Mouse (Mus musculus) forebrain, embryonic 16.5 days (tissue): ENCODE results near the gene Obscn. TPM values are rescaled to one million over a fixed set of nuclear protein-coding genes. Genes with fewer than 3 reads are reported as not detected.

Source experiments
- ATAC-seq: fragments of 200-750 bp; cut with Nextera tagmentation; 2 replicates; pipeline ENCODE4 v1.8.0; 2017; ENCODE audit warnings: mild to moderate bottlenecking, moderate library complexity
- H3K27ac ChIP-seq: fragments of 300-500 bp; sonication (generic); 2 replicates; pipeline ENCODE4 v1.5.1; 2014; ENCODE audit warnings: low read length, control low read depth
- H3K27me3 ChIP-seq: fragments of 300-500 bp; sonication (generic); replicated peaks from 2 replicates; pipeline ENCODE4 v1.6.1; 2014; ENCODE audit warnings: low read length; ENCODE audit not compliant: control insufficient read depth, insufficient read depth
- H3K36me3 ChIP-seq: fragments of 300-500 bp; sonication (generic); 2 replicates; pipeline ENCODE4 v1.6.1; 2014; ENCODE audit not compliant: control insufficient read depth, insufficient read depth
- H3K4me1 ChIP-seq: fragments of 300-500 bp; sonication (generic); replicated peaks from 2 replicates; pipeline ENCODE4 v1.6.1; 2014; ENCODE audit warnings: low read length; ENCODE audit not compliant: control insufficient read depth, insufficient read depth
- H3K4me2 ChIP-seq: fragments of 300-500 bp; sonication (generic); 2 replicates; pipeline ENCODE4 v1.6.1; 2014; ENCODE audit warnings: mild to moderate bottlenecking, low read length, control low read depth
- H3K4me3 ChIP-seq: fragments of 300-500 bp; sonication (generic); replicated peaks from 2 replicates; pipeline ENCODE4 v1.5.1; 2014; ENCODE audit warnings: mild to moderate bottlenecking, low read length, control low read depth
- H3K9ac ChIP-seq: fragments of 300-500 bp; sonication (generic); replicated peaks from 2 replicates; pipeline ENCODE4 v1.6.1; 2014; ENCODE audit warnings: low read depth, low read length, control low read depth
- H3K9me3 ChIP-seq: fragments of 300-500 bp; sonication (generic); 2 replicates; pipeline ENCODE4 v1.6.1; 2016; ENCODE audit warnings: low read length; ENCODE audit not compliant: control insufficient read depth
- WGBS: fragments of 180-500 bp; shearing (Covaris S2); extraction: QIAGEN DNeasy Blood & Tissue Kit; methylation state at CpG from one replicate; pipeline ENCODE4 v1.1.7; 2014; 5-methylcytosine and 5-hydroxymethylcytosine counted together
- polyA plus RNA-seq: library from polyadenylated mRNA; unstranded; fragments of >200 nt; fragmentation: Nextera tagmentation; extraction: Ambion mirVana; gene quantifications from 2 replicates; pipeline ENCODE4 v1.2.1, GENCODE M21; 2015

Obscn gene
- polyA plus RNA-seq, 1 experiment from 2014 or later, result 0.25 TPM

DNA sequence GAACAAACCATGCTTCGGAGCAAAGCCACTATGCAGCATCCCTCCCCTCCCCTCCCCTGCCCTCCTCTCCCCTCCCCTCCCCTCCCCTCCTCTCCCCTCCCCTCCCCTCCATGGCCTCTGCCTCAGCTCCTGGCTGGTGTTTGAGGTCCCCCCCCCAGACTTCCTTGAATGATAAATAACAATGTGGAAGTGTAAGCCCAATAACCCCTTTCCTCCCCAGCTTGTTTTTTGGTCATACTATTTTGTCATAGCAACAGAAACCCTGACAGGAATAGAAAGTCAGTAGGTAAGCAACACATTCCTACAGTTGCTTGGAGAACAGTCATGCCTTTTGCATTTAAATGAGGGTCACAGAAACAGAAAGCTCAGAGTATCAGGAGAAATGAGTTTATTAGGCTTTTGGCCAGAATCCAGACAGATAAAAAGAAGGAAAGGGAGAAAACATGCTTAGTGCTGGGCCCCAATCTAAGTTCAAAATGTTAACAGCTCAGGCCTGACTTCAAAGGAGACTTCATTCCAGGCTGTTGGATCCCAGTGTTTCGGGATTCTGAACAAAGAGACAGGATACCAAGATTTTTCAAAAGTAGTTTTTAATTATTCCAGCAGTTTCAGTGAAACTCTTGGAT lies 29.5 kb upstream of the Obscn start:
- Histone ChIP-seq H3K27ac (no peak overlapping the region), H3K9ac (no peak overlapping the region), H3K27me3 (no peaks in the 10 kb centered on the region), H3K4me3 (no peak overlapping the region), H3K4me1 (peaks cover 17% of the 10 kb centered on the region), H3K36me3 (no peaks in the 10 kb centered on the region), H3K4me2 (no peak overlapping the region), H3K9me3 (no peaks in the 10 kb centered on the region)
- 33% methylated on average over 2 of the region's 2 CpGs for WGBS
- no peak for ATAC-seq

DNA sequence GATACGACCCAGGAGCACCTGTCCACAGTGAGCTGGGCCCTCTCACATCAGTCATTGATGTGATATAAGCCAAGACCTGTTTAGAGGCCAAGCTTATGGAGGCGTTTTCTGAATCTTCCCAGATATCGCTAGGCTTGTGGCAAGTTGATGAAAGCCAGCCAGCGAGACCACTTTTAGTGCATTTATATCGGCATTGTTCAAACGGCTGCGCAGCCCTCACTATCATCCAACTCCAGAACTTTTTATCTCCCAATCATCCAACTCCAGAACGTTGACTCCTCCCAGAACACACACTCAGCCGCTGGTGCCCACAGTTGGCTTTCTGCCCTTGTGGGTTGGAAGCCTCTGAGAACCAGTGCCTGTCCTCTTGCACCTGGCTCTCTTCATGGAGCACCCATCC lies 28.2 kb upstream of the Obscn start:
- H3K4me2 ChIP-seq, result no peak overlapping the region
- no peak overlapping the region for H3K27ac ChIP-seq
- no peaks in the 10 kb centered on the region for H3K9me3 ChIP-seq
- H3K4me1 ChIP-seq, result peaks cover 17% of the 10 kb centered on the region
- WGBS, result 88% methylated on average over 9 of the region's 9 CpGs
- no peaks in the 10 kb centered on the region for H3K36me3 ChIP-seq
- no peak overlapping the region for H3K9ac ChIP-seq
- H3K27me3 ChIP-seq, result no peaks in the 10 kb centered on the region
- ATAC-seq, result no peak
- H3K4me3 ChIP-seq, result no peak overlapping the region

DNA sequence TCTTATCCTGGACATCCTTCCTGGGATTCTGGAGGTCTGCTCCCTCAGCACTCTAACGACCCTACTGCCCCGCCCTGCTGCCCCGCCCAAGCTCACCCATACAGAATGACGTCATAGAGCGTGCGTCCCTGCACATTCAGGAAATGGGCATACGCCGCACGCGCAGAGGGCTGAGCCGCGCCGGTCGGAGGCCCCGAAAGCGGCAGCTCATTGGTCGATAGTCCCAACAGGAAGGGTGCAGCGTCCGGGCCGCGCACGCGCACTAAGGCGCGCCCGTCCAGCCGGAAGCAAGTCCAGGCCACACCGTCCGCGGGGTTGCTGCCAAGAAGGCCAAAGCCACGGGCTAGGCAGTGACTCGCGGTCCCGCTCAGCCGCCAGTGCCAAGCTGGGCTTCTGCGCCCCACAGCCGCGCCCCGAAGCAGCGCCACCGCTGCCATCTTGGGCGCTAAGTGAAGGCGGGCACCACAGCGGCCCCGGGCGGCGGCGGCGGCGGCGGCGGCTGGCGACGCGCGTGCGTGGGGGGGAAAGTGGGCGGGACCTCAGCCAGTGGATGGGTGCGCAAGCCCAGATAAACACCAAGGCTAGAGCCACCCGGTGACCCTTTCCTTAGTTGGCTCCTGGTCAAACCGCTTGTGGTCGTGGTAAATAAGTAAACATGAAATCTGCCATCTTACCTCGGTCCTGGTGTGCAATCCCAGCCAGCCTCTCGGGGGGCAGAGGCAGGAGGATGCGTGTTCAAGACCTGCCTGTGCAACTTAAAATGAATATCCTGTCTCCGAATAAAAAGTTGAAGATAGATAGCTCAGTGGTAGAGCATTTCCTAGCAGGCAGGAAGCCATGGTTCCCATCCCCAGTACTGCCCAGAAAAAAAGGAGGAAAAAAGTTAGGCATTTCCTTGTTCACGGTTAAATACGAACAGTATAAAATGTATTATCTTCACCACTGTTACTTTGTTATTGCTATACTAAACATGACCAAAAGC lies 27.3 kb upstream of the Obscn start, which contains the start of gene Iba57:
TSS of gene Iba57 (minus strand) at position 485 of the 982 bp plus-strand sequence.
- H3K4me2 ChIP-seq, result peak within 1 kb of the TSS; percentile 78
- peak within 1 kb of the TSS; percentile 100 for H3K27ac ChIP-seq
- peak within 1 kb of the TSS; percentile 92 for H3K9ac ChIP-seq
- 3% methylated on average over 60 of the region's 68 CpGs for WGBS
- no peaks in the 10 kb centered on the region for H3K9me3 ChIP-seq
- no peaks in the 10 kb centered on the region for H3K27me3 ChIP-seq
- peaks cover 17% of the 10 kb centered on the region for H3K4me1 ChIP-seq
- H3K36me3 ChIP-seq, result no peaks in the 10 kb centered on the region
- peak; percentile 99 for ATAC-seq
- H3K4me3 ChIP-seq, result peak within 1 kb of the TSS; percentile 80

DNA sequence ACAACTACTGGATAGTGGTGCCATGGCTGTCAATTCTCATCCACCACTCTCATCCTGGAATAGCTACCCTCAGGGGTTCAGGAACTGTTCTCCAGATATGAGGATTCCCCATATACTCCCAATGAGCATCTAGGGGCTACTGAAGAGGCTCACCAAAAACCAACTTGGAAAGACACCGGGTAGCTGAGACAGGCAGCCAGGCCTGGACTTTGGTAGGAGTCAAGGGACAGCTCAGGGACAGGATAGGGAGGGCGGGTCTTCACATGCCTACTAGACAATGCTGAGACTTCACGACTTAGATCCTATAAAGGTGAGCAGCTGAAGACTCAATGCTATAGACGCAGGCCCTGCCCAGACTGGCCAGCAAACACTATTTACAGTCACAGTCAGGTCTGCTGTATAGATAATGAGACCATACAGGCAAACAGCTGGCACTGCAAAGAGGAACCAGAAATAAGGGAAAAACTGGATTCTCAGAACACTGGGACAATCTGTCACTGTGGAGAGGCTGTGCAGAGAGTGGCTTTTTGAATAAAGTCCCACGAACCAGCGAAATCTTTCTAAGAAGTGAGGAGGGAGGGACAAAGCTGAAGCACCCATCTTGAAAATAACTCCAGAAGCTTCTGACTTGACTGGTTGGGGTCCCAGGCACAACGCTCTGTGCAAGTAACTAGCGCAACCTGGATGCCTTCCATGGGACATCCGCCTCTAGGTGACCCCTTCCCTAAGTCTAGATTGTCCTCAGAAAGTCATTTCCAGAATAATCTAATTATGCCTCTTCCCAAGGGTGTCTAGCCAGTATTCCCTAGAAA lies 26.4 kb upstream of the Obscn start:
- Histone ChIP-seq H3K9me3 (no peaks in the 10 kb centered on the region), H3K9ac (peak overlapping the region; percentile 53), H3K36me3 (0 out of 2 replicates have a peak, but pooled peaks cover 3% of the 10 kb centered on the region), H3K4me1 (peaks cover 17% of the 10 kb centered on the region), H3K27me3 (no peaks in the 10 kb centered on the region), H3K4me2 (peak overlapping the region; percentile 78), H3K27ac (peak overlapping the region; percentile 76), H3K4me3 (peak overlapping the region; percentile 80)
- no peak; the same call in 1 of the 2 replicates for ATAC-seq
- 54% methylated on average over 9 of the region's 9 CpGs for WGBS

DNA sequence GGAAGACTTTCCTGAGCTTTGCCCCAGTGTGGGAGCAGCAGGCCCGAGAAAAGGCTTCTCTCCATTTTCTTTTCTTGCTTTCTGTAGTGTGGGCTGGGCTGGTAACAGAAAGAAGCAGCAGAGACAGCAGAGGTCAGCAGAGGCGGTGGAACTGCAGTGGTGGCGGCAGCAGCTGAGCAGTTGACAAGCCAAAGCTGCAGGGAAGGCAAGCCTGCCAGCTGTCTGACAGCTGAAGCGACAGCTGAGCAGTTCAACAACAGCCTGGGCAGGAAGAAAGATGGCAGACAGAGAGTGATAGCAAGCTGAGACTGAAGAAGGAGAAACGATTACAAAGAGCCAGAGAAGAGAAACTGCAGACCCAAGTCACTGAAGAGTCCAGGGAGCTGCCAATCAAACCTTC lies 25.2 kb upstream of the Obscn start:
- no peak for ATAC-seq
- 0 out of 2 replicates have a peak, but pooled peaks cover 3% of the 10 kb centered on the region for H3K36me3 ChIP-seq
- 73% methylated on average over 5 of the region's 5 CpGs for WGBS

DNA sequence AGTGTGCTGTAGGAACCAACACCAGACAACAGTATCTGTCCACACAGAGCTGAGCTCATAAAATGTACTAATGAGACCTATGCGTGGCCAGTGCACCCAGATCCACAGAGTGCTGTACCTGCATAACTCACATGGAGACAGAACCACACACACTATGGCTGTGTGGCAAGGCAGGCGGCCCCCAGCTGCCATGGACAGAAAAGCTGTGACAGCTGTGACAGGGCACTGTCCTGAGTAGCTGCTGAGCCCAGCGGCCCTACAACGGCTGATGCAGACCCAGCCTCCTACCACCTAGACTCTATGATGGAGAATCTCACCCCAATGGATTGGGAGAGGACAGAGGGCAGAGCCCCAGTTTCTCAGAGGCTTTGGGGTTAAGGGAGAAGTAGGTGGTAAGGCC lies 23.4 kb upstream of the Obscn start:
- Histone ChIP-seq H3K9ac (no peak overlapping the region), H3K4me3 (no peak overlapping the region), H3K4me1 (peaks cover 17% of the 10 kb centered on the region), H3K9me3 (no peaks in the 10 kb centered on the region), H3K36me3 (0 out of 2 replicates have a peak, but pooled peaks cover 3% of the 10 kb centered on the region), H3K27me3 (no peaks in the 10 kb centered on the region), H3K4me2 (no peak overlapping the region), H3K27ac (no peak overlapping the region)
- no peak for ATAC-seq
- 88% methylated on average over 4 of the region's 4 CpGs for WGBS

More for the DNA sequence above, 25.2 kb upstream of the Obscn start:
- H3K9me3 ChIP-seq, result no peaks in the 10 kb centered on the region
- H3K4me2 ChIP-seq, result no peak overlapping the region
- H3K27me3 ChIP-seq, result no peaks in the 10 kb centered on the region
- H3K4me3 ChIP-seq, result no peak overlapping the region
- peaks cover 17% of the 10 kb centered on the region for H3K4me1 ChIP-seq
- H3K27ac ChIP-seq, result no peak overlapping the region
- no peak overlapping the region for H3K9ac ChIP-seq

DNA sequence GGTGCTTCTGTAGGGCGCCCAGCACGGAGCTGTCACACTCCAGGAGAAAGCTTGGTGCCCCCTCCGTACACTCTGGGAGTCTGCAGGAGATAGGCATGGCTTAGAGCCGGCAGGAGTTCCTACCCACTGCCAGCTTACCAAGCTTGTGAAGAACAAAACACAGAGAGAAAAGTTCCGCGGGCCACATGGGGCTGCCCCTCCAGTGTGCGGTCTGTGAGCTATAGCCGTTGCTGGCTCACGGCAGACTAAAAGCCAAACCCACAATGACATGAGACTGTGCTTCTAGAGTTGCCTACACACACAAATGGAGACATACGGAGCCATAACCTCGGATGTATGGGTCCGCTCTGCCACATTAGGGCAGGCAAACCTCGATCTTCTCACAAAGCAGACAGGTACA lies 22.9 kb upstream of the Obscn start:
- Histone ChIP-seq H3K4me2 (no peak overlapping the region), H3K4me3 (no peak overlapping the region), H3K9me3 (no peaks in the 10 kb centered on the region), H3K36me3 (0 out of 2 replicates have a peak, but pooled peaks cover 3% of the 10 kb centered on the region), H3K9ac (no peak overlapping the region), H3K27me3 (no peaks in the 10 kb centered on the region), H3K27ac (no peak overlapping the region), H3K4me1 (peaks cover 15% of the 10 kb centered on the region)
- 92% methylated on average over 13 of the region's 13 CpGs for WGBS
- ATAC-seq, result no peak

DNA sequence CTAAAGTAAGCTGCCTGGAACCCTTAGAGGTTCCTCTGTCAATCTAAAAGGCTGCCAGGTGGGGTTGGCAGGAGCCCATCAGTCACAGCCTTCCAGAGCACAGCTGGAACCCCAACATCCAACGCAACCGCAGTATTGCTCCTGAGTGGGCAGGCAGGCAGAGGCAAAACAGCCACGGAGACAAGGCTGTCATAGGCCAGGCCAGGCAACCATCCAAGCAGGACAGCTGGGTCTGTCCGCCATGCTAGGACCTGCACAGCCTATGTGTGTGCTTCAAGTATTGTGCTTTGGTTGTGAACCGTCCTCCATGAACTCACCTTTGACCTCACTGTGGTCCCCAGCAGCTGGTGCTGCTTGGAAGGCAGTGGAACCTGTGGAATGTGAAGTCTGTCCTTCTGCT lies 19.7 kb upstream of the Obscn start:
- Histone ChIP-seq H3K4me1 (no peaks in the 10 kb centered on the region), H3K4me2 (no peak overlapping the region), H3K9ac (no peak overlapping the region), H3K27me3 (no peaks in the 10 kb centered on the region), H3K27ac (no peak overlapping the region), H3K36me3 (0 out of 2 replicates have a peak, but pooled peaks cover 3% of the 10 kb centered on the region), H3K9me3 (no peaks in the 10 kb centered on the region), H3K4me3 (no peak overlapping the region)
- no peak for ATAC-seq
- 93% methylated on average over 5 of the region's 5 CpGs for WGBS
